Mouse (Mus musculus) testis, adult 2 months (tissue): ENCODE results near the gene Trim33.

Experiments used
- CTCF ChIP-seq: fragments of 200-500 bp; IDR thresholded peaks from 2 replicates; pipeline ENCODE4 v1.5.1; 2012; ENCODE audit warnings: low read depth, mild to moderate bottlenecking, inconsistent platforms, low read length, moderate library complexity; ENCODE audit not compliant: control insufficient read depth, insufficient read depth, insufficient replicate concordance
- POLR2A ChIP-seq: fragments of 200-500 bp; IDR thresholded peaks from 2 replicates; pipeline ENCODE4 v1.6.1; 2012; ENCODE audit warnings: low read depth, mild to moderate bottlenecking, inconsistent platforms, low read length, moderate library complexity; ENCODE audit not compliant: control insufficient read depth

DNA sequence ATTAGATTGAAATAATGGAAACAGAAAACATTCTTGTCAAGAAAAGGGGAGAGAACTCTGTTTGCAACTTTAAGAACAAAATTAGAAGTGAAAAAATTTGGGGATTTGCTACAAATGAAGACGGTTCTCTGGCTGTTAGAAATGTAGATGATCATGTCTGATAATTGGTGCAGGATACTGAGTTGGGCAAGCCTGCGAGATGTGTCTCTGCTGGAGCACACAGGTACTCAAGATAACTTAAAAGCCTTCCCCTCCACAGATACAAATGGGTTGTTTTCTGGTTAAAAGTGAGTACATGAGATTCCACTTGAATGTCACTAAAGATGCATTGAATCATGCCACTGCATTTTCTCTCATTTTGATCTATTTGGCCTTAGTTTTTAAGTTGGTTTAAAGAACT is 74.9 kb downstream of the Trim33 start:
- TF ChIP-seq CTCF (no peak), POLR2A (no peak)
